Mouse (Mus musculus) heart, embryonic 14.5 days (tissue): ENCODE results near the gene Lamtor2. TPM values are rescaled to one million over a fixed set of nuclear protein-coding genes. Genes with fewer than 3 reads are reported as not detected.

Experiments used
- ATAC-seq: fragments of 200-750 bp; cut with Nextera tagmentation; 2 replicates; pipeline ENCODE4 v1.8.0; 2017; ENCODE audit warnings: low read depth, moderate TSS enrichment; ENCODE audit not compliant: insufficient number of reproducible peaks, insufficient read depth, low FRiP score
- H3K27ac ChIP-seq, 2 experiments: fragments of 200-500 bp in 1 of 2; fragments of 300-500 bp in 1 of 2; sonication (generic) in 1 of 2; replicated peaks in 1 of 2; 2 replicates each; pipeline ENCODE4 v1.5.1; 2012 to 2014; ENCODE audit warnings: low read depth in 2 of 2, low read length in 2 of 2, control low read depth in 1 of 2, mild to moderate bottlenecking in 1 of 2, mixed read lengths in 1 of 2; ENCODE audit not compliant: control insufficient read depth in 1 of 2, insufficient read depth in 1 of 2
- H3K27me3 ChIP-seq: fragments of 300-500 bp; sonication (generic); 2 replicates; pipeline ENCODE4 v1.6.1; 2014; ENCODE audit warnings: mild to moderate bottlenecking, low read length, control low read depth; ENCODE audit not compliant: control insufficient read depth, insufficient read depth
- H3K36me3 ChIP-seq: fragments of 300-500 bp; sonication (generic); 2 replicates; pipeline ENCODE4 v1.6.1; 2014; ENCODE audit warnings: mild to moderate bottlenecking, control low read depth, low read length, mixed read lengths; ENCODE audit not compliant: control insufficient read depth, insufficient read depth
- H3K4me1 ChIP-seq, 2 experiments: fragments of 200-500 bp in 1 of 2; fragments of 300-500 bp in 1 of 2; sonication (generic) in 1 of 2; 2 replicates each; pipeline ENCODE4 v1.6.1; 2012 to 2014; ENCODE audit warnings: low read length in 2 of 2, control low read depth in 1 of 2, mixed read lengths in 1 of 2; ENCODE audit not compliant: control insufficient read depth in 2 of 2, insufficient read depth in 2 of 2
- H3K4me2 ChIP-seq: fragments of 300-500 bp; sonication (generic); 2 replicates; pipeline ENCODE4 v1.6.1; 2014; ENCODE audit warnings: mild to moderate bottlenecking, low read length
- H3K4me3 ChIP-seq, 2 experiments: fragments of 200-500 bp in 1 of 2; fragments of 300-500 bp in 1 of 2; sonication (generic) in 1 of 2; 2 replicates each; pipeline ENCODE4 v1.5.1; 2012 to 2014; ENCODE audit warnings: low read length in 2 of 2, mild to moderate bottlenecking in 2 of 2, control low read depth in 1 of 2, low read depth in 1 of 2, moderate library complexity in 1 of 2; ENCODE audit not compliant: control insufficient read depth in 1 of 2, insufficient read depth in 1 of 2
- H3K9ac ChIP-seq: fragments of 300-500 bp; sonication (generic); 2 replicates; pipeline ENCODE4 v1.6.1; 2014; ENCODE audit warnings: mild to moderate bottlenecking, low read length
- H3K9me3 ChIP-seq: fragments of 300-500 bp; sonication (generic); 2 replicates; pipeline ENCODE4 v1.6.1; 2016; ENCODE audit warnings: low read length, control low read depth; ENCODE audit not compliant: control insufficient read depth
- whole genome bisulfite sequencing: fragments of 180-500 bp; shearing (Covaris S2); extraction: QIAGEN DNeasy Blood & Tissue Kit; methylation state at CpG from one replicate; pipeline ENCODE4 v1.1.7; 2014; 5-methylcytosine and 5-hydroxymethylcytosine counted together
- polyA plus RNA-seq: library from polyadenylated mRNA; unstranded; fragments of >200 nt; fragmentation: Nextera tagmentation; extraction: Ambion mirVana; gene quantifications from 2 replicates; pipeline ENCODE4 v1.2.1, GENCODE M21; 2014

Gene Lamtor2
- polyA plus RNA-seq, 1 experiment from 2014 or later = 87.5 TPM

DNA sequence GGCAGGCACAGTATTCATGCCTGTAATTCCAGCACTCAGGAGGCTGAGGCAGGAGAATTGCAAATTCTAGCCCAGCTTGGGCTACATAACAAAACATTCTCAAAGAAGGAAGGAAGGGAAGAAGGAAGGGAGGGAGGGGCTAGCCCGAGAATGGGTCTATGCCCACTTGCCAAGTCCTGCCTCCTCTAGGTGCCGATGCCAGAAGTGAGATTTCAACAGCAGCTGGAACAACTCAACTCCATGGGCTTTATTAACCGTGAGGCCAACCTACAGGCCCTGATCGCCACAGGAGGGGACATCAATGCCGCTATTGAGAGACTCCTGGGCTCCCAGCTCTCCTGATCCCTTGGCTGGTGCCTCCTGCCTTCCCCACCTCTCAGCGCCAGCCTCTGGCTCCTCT, 15.0 kb upstream of the Lamtor2 start:
- H3K27me3 ChIP-seq = no peaks in the 10 kb centered on the region

GRCm38 (mm10) chr3:88566536-88567061, 13.7 kb upstream of the Lamtor2 start:
- H3K9me3 ChIP-seq = no peaks in the 10 kb centered on the region
- H3K4me3 ChIP-seq = no peak overlapping the region
- peak overlapping the region; percentile 5 to 33; a peak in 1 of 4 replicates for H3K27ac ChIP-seq
- H3K27me3 ChIP-seq = no peaks in the 10 kb centered on the region
- H3K4me1 ChIP-seq = peaks cover 0 to 3% of the 10 kb centered on the region in 2 experiments; a peak in 2 of 4 replicates
- H3K4me2 ChIP-seq = no peak overlapping the region
- WGBS = 78% methylated on average over 4 of the region's 4 CpGs
- peaks cover 85% of the 10 kb centered on the region for H3K36me3 ChIP-seq
- ATAC-seq = no peak
- H3K9ac ChIP-seq = no peak overlapping the region

More for the DNA sequence above, 15.0 kb upstream of the Lamtor2 start:
- peaks cover 0 to 3% of the 10 kb centered on the region in 2 experiments; a peak in 2 of 4 replicates for H3K4me1 ChIP-seq
- no peak overlapping the region for H3K4me3 ChIP-seq
- H3K36me3 ChIP-seq = peaks cover 72% of the 10 kb centered on the region
- no peak overlapping the region for H3K27ac ChIP-seq
- H3K9ac ChIP-seq = no peak overlapping the region
- no peaks in the 10 kb centered on the region for H3K9me3 ChIP-seq
- no peak for ATAC-seq
- H3K4me2 ChIP-seq = no peak overlapping the region
- 89% methylated on average over 6 of the region's 6 CpGs for WGBS

GRCm38 (mm10) chr3:88566116-88566515, 13.2 kb upstream of the Lamtor2 start:
- 61% methylated on average over 3 of the region's 3 CpGs for WGBS
- peak overlapping the region in 1 of 2 experiments; percentile 33; a peak in 1 of 4 replicates for H3K27ac ChIP-seq
- H3K4me1 ChIP-seq = peaks cover 0 to 3% of the 10 kb centered on the region in 2 experiments; a peak in 2 of 4 replicates
- peaks cover 90% of the 10 kb centered on the region for H3K36me3 ChIP-seq
- H3K4me2 ChIP-seq = no peak overlapping the region
- 0 out of 2 replicates have a peak overlapping the region, but pooled peaks have one; percentile 38 for H3K9ac ChIP-seq
- ATAC-seq = no peak
- no peak overlapping the region for H3K4me3 ChIP-seq
- no peaks in the 10 kb centered on the region for H3K9me3 ChIP-seq
- no peaks in the 10 kb centered on the region for H3K27me3 ChIP-seq

- Histone ChIP-seq H3K9ac (no peak overlapping the region), H3K4me1 (peaks cover 0 to 3% of the 10 kb centered on the region in 2 experiments; a peak in 2 of 4 replicates), H3K9me3 (no peaks in the 10 kb centered on the region), H3K36me3 (peaks cover 100% of the 10 kb centered on the region), H3K27ac (no peak overlapping the region), H3K27me3 (no peaks in the 10 kb centered on the region), H3K4me2 (no peak overlapping the region), H3K4me3 (no peak overlapping the region)
- WGBS = 95% methylated on average over 7 of the region's 7 CpGs
- no peak for ATAC-seq
Observed at GRCm38 (mm10) chr3:88563966-88564365, 11.1 kb upstream of the Lamtor2 start.

GRCm38 (mm10) chr3:88563442-88563841, 10.6 kb upstream of the Lamtor2 start:
- ATAC-seq = no peak
- Histone ChIP-seq H3K4me1 (peaks cover 0 to 3% of the 10 kb centered on the region in 2 experiments; a peak in 2 of 4 replicates), H3K9me3 (no peaks in the 10 kb centered on the region), H3K4me3 (no peak overlapping the region), H3K27ac (no peak overlapping the region), H3K4me2 (no peak overlapping the region), H3K9ac (no peak overlapping the region), H3K27me3 (no peaks in the 10 kb centered on the region), H3K36me3 (peaks cover 100% of the 10 kb centered on the region)
- 75% methylated on average over 4 of the region's 4 CpGs for WGBS

- H3K9ac ChIP-seq = no peak overlapping the region
- peaks cover 0 to 3% of the 10 kb centered on the region in 2 experiments; a peak in 2 of 4 replicates for H3K4me1 ChIP-seq
- no peaks in the 10 kb centered on the region for H3K9me3 ChIP-seq
- no peak overlapping the region for H3K4me3 ChIP-seq
- H3K27me3 ChIP-seq = no peaks in the 10 kb centered on the region
- no peak overlapping the region for H3K27ac ChIP-seq
- H3K36me3 ChIP-seq = peaks cover 100% of the 10 kb centered on the region
- WGBS = 77% methylated on average over 4 of the region's 4 CpGs
- no peak overlapping the region for H3K4me2 ChIP-seq
- ATAC-seq = no peak
Observed at GRCm38 (mm10) chr3:88561989-88562388, 9.1 kb upstream of the Lamtor2 start.

GRCm38 (mm10) chr3:88559596-88559995, 6.7 kb upstream of the Lamtor2 start:
- no peak overlapping the region for H3K9ac ChIP-seq
- ATAC-seq = no peak
- WGBS = 95% methylated on average over 9 of the region's 9 CpGs
- H3K27me3 ChIP-seq = no peaks in the 10 kb centered on the region
- H3K4me3 ChIP-seq = no peak overlapping the region
- H3K9me3 ChIP-seq = no peaks in the 10 kb centered on the region
- no peak overlapping the region for H3K27ac ChIP-seq
- peaks cover 2 to 7% of the 10 kb centered on the region in 2 experiments; a peak in 3 of 4 replicates for H3K4me1 ChIP-seq
- no peak overlapping the region for H3K4me2 ChIP-seq
- peaks cover 93% of the 10 kb centered on the region for H3K36me3 ChIP-seq

DNA sequence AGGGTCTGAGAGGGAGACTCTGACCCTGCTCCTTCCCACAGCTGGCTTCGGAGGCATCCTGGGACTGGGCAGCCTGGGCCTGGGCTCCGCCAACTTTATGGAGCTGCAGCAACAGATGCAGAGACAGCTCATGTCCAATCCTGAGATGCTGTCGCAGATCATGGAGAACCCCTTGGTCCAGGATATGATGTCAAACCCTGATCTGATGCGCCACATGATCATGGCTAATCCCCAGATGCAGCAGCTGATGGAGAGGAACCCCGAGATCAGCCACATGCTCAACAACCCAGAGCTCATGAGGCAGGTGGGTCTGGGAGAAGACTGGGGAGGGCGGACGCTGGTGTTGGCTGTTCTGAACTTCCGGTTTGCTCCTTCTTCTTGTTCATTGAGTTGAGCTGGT, 3.7 kb upstream of the Lamtor2 start:
- Histone ChIP-seq H3K9me3 (no peaks in the 10 kb centered on the region), H3K4me2 (no peak overlapping the region), H3K4me3 (no peak overlapping the region), H3K27ac (no peak overlapping the region), H3K27me3 (no peaks in the 10 kb centered on the region), H3K9ac (no peak overlapping the region), H3K36me3 (peaks cover 63% of the 10 kb centered on the region), H3K4me1 (peaks cover 3 to 16% of the 10 kb centered on the region in 2 experiments)
- WGBS = 92% methylated on average over 8 of the region's 8 CpGs
- ATAC-seq = no peak
